Mouse (Mus musculus) bone marrow, adult 2 months (tissue): ENCODE data around the gene Msto1.
"Not testable (repeated sequence)": the region's sequence is repeated elsewhere in the genome, so short reads cannot be mapped to it uniquely, and the experiment has no call there.

Experiments
- CTCF ChIP-seq: fragments of 200-500 bp; IDR thresholded peaks from 2 replicates; pipeline ENCODE4 v1.5.1; 2011; ENCODE audit warnings: low read length, control low read depth; ENCODE audit not compliant: control insufficient read depth, insufficient read depth
- POLR2A ChIP-seq: fragments of 200-500 bp; IDR thresholded peaks from 2 replicates; pipeline ENCODE4 v1.6.1; 2011; ENCODE audit warnings: low read depth, mild to moderate bottlenecking, control low read depth, low read length, borderline replicate concordance; ENCODE audit not compliant: control insufficient read depth

DNA sequence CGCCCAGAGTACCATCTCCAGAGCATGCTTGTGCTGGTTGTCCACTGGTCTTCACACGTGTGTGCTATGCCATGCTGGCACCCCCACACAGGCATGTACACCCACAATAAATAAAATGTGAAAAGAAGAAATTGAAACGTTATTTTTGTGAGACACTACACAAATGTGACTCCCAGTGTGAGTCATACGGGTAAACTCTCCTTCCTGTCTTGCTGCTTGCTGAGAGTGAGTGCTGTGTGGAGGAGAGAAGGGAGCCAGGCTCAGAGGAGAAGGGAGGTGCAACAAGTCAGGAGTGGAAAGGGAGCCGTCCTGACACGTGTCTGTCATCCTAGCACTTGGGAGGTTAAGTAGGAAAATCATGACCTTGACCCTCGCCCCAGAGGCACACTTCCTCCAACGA is 46.6 kb downstream of the Msto1 start:
- TF ChIP-seq POLR2A, CTCF: not testable (repeated sequence)
